Mouse (Mus musculus) c-Kit-negative CD71-positive TER-119-positive erythroid progenitor cells, embryonic 14.5 days (primary cell): Measurements from ENCODE around the gene Rab12.

Source experiments
- DNase-seq: peaks from one replicate; pipeline ENCODE4 v3.0.0-alpha.2; 2013; ENCODE audit warnings: low read depth, low spot score

Rab12 gene

DNA sequence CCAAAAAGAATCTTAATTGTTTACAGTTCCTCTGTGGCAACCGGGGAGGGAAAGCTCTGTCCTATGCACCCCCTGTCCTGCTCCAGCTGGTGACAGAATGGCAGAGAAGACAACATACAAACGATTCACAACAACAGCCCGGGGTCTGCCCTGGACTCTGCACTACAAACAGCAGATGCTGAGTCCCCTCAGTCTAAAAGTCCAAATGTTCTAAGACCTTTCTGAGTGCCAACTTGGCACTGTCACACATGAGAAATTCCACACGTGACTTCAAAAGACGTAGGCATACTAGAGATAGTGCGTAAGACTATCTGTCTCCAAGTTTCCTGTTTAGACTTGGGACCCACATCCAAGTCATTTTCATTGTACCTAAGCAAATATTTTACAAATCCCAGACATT is 16.7 kb downstream of the Rab12 start:
- no peak for DNase-seq

DNA sequence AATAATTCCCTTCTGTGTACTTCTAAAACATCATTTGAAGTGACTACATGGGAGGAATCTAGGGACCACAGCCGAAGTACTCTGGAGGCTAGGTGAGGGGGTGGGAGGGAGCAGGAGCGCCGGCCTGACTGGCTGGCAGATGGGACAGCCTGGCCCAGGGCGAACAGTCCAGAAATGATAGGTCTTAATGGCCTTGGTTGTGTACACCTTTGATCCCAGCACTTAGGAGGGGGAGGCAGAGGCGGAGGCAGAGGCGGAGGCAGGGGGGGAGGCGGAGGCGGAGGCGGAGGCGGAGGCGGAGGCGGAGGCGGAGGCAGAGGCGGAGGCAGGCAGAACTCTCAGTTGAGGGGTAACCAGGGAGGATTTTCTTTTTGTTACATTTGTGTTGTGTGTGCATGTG is 20.9 kb downstream of the Rab12 start:
- DNase-seq = no peak

DNA sequence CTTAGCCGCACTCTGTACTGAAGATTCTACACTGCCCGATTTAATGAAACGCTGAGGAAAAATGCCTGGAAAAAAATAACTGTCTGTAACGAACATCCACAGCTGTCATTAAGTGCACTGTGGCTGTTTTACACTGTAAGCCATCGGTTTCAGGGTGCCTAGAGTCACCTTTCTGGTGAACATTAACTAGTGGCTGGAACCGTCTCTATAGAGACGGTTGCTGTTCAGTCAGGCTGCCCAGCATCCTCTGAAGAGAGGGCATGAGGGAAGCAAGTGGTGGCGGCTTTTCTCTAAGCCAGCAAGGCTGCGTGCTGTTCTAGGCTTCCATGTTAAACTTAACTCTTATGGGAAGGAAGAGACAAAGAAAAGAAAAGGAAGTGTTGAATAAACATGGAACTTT is 22.9 kb downstream of the Rab12 start:
- no peak for DNase-seq

DNA sequence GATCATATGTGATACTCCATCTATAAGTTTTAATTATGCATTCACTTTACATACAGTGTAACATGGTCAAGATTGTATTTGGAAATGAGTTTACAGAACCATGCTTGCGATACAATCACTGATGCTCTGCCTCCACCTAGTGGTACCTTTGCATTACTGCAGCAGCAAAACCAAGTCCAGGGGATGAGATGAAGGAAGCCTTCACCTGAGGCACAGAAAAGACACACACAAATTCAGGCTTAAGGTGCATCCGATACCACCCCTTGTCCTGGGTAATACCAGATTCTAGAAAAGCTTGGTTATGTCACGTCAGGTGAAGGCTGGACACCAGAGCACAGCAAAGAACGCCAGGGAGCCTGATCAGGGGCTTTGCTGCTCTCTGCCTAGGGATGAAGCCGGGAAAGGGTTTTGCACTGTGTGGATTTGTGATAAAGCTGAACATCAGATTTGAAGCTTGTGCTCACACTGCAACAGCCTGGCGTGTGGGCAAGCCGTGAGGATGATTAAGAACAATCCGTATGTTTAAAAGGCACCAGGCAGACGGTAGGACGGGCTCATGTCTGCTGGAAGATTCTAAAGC is 29.4 kb downstream of the Rab12 start:
- DNase-seq = peak; percentile 21

DNA sequence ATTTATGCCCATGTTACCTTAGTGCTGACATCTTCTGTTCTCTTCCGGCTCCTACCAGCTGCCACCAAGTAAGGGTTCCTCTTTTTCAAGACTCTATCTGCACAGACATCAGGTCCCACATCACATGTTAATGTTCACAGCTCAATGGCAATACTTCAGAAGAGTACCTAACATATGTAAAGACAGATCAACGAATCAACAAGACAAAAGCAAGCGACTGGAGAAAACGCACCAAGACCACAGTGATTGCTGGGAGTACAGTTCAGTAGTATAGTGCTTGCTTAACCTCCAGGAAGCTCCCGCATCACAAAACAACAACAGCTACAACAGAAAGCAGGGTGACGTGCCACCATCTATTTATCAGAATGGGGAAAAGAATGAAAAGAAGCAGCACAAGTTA is 33.0 kb downstream of the Rab12 start:
- no peak for DNase-seq

DNA sequence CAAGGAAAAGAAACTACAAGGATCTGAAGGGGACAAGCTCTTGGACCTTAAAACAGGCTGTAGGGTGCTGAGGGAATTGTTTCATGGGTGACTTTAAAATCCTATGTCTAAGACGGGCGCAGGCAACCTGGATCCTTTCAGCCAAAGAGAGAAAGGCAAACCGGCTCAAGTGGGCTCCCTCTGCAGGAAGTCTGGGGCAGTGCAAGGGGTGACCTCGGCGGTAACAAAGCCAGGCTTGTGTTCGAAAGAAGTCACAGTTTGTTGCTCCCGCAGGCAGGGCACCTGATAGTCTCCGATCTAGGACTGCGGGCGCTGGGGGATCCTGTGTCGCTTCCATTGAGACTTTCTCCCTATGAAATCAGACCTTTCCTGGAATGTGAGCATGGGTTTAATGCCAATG is 33.8 kb downstream of the Rab12 start:
- DNase-seq = no peak

DNA sequence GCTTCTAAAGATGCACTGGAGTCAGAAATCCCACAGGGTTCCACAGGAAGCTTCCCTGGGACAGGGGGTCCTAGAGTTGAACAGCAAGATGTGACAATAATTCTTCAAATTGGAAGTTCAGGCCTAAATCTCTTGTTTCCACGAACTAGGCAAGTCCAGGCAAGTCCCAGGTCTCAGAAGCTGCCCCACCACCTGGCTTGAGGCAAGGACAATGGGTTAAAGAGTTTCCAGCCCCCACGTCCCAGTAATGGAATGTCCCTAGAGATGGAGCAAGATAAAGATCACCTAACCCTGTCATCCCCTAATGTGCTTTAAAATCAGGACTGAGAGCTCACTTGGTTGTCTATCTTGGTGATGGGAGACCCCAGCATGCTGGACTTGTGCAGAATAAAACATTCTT is 34.6 kb downstream of the Rab12 start:
- DNase-seq = no peak

DNA sequence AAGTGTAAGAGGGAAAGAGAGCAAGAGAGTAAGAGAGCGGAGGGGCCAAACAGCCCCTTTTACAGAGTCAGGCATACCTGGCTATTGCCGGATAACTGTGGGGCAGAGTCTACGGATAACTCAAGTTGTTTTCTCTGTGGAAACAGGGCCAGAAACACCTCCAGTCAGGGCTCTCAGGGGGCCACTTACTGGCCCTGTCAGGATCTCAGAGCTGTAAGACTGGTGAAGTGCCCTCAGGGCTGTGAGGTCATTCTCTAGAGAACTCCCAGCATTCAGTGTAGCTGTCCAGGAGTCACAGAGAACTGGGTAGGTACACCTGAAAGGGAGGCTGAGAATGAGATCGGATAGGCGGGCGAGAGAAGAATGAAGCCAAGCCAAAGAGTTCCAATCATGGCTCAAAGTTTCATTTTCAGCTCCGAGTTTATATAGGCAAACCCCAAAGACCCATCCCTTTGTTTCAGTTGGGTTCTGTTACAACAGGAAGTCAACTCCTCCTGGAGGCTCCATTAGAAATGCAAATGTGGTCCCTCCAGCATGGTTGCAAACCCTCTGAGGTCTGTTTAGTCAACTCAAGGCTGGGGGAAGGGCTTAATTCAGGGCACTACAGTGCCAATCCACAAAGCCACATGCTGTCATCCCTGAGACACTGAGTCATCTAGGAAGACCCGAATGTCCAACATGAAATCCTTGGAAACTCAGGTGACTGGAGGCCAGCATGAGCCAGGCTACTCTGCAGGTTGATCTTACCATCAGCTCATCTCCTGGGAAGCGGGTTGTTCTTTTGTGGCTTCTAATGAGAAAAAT is 35.7 kb downstream of the Rab12 start:
- no peak for DNase-seq

DNA sequence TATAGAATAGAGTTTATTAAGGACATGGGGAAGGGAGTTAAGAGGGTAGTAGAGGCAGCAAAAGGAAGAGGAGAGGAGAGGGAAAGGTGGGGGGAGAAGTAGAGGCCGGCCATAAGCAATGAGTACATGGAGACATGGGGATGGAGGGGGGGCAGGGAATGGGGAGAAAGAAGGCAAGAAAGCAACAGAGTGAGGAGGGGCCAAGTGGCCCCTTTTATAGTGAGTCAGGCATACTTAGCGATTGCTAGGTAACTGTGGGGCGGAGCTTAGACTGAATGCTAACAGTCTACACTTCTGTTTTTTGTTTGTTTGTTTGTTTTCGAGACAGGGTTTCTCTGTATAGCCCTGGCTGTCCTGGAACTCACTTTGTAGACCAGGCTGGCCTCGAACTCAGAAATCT is 38.2 kb downstream of the Rab12 start:
- DNase-seq = no peak

DNA sequence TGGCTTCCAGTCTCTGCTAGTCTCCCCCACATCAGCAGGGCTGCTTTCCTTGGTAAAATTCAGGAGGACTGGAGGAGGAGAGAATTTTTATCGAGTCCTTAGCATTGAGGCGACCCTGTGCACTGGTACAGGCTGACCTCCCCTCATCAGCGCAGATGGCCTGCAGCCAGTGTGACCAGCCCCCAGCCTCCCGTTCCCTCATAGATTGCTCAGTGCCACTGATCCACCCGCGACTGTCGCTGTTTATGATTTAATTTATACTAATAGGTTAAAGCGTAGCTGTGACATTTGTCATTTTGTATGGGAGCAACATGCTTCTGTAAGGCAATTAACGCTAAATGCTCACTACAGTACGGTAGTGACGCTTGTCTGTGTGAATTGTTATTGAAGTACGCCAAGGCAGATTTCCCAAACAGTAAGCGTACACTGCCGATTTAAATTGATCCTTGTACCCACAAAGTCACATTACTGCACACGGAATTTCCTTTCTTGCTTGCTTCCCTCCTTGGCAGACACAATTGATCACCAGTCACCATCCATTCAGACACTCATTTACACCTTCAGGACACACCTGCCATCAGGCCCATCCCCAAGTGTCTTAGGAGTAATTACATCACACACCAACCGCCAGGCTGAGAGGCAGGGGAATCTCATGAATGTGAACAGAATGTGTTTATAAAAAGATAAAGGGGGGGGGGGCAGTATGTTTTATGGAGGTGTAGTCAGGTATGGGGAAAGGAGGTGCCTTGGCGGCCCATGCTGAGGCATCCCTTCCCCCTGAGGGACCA is 38.8 kb downstream of the Rab12 start:
- no peak for DNase-seq

DNA sequence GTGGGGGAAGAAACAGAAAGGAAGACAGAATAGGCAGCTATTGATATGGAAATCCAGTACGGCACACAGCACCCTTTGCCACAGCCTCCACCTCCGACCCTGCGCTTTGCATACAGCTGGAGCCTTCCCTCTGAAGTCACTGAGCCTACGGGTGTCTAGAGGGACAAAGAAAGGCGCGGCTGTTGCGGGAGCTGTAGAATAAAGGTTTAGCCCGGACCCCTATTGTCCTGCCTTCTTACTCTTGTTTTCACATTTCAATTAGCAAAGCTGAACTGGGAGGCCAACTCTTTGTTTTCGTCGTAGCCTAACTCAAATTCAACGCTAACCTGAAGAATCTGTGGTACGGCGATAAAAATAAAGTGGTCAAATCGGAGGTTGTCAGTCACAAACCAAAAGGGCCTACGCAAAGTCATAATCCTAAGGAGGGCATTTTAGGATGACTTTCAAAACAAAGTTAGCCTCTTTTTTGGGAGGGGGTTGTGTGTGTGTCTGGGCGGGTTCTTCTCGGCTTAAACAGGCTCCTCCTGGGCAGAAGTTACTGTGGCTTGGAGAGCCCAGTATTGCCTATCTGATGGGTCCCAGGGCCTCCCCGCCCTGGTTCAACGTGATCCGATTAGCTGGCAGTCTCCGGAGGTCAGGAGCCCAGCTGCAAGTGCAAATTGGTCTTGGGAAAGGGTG is 39.6 kb downstream of the Rab12 start:
- DNase-seq = no peak

DNA sequence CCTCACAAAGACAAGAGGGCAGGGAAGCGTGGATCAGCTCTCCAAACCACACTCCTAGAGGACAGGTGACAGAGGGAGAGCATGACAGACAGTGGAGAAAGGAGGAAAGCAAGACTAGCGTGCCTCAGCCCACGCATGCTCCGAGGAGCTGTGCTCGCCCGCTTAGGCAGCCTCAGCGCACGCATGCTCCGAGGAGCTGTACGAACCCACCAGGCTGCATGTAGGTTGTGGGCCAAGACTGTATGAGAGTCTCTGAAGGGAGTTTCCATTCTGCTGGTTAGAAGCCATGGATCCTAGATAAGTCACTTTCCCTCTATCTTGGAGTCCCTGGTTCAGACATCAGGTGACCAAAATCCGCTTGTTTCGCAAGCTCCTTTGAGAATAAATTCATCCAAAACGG is 40.2 kb downstream of the Rab12 start:
- DNase-seq = no peak

DNA sequence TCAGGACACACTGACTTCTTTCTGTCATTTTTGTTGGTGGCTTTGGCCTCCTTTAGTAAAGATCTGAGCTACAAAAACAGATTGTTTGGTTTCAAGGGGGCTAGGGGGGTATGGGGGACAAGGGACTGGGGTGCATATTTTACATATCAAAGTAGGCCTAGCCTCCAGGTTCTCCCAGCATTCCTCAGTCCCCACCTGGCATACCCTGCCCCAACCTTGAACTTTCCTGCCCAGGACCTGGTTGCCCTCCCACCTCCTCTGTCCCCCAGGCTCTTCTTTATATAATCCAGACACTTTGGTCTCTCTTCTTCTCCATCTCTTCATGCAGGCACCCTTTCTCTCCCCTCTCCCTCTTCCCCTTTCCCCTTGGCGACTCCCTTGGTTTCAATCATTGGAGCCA is 46.3 kb downstream of the Rab12 start:
- no peak for DNase-seq

DNA sequence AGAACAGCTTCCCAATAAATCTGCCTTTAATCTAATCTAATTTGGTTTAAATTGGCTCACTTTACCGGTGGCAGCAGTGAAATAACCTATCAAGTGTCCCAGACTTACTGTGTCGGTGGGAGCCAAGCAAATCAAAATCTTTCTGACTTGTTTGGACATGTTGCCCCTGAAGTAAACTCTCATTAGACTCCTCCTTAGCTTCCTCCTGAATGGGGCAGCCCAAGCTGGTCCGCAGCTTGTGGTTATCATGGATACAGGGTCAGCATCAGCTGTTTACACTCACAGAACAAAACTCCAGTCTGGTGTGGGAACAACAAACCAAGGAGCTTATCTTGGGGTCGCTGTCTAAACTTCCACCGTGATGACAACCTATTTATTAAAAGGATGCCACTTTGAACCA is 47.8 kb downstream of the Rab12 start:
- DNase-seq = no peak

DNA sequence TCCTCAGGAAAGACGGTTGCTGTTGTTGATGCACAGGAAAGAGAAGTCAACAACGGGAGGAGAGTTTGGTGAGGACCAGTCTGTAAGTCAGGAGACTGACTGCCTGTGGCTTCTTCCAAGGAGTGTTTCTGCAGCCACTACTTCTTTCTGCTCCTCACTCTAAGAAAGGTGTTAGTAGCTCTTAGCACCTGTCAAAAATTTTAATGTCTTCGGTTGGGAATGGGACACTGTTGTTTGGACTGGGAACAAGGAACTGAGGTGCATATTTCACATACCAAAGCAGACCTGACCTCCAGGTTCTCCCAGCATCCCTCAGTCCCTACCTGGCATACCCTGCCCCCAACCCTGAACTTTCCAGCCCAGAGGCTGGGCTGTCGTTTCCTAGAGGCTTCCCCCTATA is 48.3 kb downstream of the Rab12 start:
- DNase-seq = no peak

DNA sequence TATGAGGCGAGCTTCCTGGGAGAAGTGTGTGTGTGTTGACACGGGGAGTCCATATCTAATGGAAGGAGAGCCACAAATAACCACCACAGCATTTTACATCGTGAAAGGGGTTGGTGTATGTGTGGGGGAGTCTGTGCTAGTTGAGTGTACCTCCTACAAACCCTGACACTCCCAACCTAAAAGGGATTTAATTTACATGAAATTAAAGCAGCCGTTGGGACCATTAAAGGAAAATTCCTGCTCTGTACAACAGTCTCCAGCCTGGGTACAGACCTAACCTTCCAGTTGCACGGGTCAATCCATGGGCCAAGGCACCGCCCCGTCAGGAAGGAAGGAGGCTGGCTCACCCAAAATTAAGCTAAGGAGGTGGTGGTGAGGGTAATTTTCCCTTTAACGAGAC is 49.5 kb downstream of the Rab12 start:
- DNase-seq = no peak

DNA sequence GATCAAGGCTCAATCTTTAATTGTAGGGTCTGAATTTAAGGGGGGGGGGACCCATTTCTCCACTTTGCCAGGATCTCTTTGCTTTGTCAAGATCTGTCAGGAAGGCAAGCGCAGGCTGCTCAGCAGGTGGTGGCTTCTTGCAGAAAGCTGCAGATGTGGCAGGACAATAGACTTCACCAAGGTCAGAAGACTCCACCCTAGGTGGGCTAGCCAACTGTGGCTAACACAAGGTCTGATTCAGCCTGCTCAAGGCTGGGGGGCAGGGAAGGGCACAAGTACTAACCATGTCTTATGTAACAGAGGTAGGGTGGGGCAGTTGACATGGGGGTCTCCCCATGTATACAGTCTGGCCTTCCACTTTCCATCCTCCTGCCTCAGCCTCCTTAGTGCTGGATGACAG is 62.3 kb downstream of the Rab12 start:
- no peak for DNase-seq

DNA sequence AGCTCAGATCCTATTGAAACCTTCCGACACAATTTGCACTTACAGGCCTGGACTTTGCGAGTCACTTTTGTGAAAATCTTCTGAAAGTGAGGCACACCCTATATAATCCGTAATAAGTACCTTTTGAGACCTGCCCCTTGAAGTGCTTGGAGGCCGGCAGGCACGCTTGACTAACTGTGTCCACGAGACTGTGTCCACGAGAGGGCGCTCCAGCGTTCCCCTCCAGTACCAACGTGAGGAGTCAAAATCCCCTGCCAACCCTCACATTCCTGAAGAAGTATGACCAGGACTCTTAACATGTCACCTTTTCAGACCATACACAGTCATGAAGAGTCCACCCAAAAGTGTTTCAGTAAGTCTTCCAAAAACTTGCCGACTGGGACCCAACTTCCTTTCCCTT is 68.4 kb downstream of the Rab12 start:
- DNase-seq = peak; percentile 11

DNA sequence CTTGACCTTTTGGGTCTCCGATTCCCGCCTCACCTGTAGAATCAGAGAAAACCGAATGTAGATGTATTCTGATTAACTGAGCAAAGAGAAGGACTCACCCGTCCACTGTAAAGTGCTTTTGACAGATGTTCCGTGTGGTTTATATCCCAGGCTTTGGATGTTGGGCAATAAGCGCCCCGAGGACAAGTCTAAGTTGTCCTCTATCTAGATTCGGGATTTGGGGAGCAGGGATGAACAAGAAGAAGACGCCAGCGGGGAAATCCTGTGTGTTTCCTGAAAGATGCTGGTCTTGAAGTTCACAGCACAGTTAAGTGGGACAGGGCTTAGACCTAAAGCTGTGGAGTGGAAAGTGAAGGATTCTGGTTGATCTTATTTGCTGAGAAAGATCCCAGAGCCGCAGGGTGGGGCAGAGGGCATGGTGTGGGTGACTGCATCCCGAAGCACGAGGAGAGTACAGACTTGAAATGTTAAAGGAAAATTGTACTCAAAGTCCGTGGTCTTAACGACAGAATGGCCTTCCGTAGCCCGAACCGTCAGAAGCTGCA is 68.9 kb downstream of the Rab12 start:
- no peak for DNase-seq

DNA sequence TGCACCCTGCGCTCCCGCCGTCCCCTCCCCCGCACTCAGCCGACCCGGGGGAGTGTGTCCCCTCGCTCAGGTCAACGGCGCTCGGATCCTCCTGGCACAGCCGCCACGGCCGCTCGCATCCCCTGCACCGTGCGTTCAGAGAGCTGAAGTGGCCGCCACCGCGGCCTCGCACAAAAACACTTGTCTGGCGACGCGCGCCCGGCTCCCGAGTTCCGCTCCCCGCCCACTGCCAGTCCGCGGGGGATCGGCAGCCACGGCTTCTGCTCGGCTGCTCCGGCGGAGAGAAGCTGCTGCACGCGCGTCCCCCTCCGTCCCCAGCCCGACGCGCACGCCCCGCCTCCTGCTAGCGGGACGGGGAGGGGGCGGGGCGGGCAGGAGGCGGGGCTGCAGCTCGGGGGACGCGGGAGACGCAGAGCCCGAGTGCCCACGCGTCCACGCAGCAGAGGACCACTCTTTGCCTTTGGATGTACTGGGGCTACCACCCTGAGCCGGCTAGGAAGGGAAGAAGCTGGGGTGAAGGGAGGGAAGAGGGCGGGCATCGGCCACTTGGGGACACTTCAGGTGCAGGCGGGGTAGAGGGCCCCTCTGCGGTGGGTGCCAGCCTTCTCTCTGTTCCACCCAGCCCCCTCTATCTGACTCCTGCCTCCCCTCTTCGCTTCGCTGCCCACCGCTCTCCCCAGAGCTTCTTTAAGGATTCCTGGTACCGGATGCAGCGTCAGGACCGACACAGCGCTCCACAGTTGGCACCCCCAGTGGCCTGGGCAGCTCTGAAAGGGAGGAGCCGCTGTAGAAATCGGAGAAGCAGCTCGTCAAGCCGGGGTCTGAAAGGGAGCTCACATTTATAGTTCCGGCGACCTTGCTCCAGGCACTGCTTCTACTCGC is 69.8 kb downstream of the Rab12 start, which contains the start of gene Mtcl1:
Gene Mtcl1, minus strand, starts transcription at position 291 of the 882 bp plus-strand sequence.
- no peak for DNase-seq
